Mouse (Mus musculus): ENCODE results near the gene Arih2.

Arih2 gene

DNA sequence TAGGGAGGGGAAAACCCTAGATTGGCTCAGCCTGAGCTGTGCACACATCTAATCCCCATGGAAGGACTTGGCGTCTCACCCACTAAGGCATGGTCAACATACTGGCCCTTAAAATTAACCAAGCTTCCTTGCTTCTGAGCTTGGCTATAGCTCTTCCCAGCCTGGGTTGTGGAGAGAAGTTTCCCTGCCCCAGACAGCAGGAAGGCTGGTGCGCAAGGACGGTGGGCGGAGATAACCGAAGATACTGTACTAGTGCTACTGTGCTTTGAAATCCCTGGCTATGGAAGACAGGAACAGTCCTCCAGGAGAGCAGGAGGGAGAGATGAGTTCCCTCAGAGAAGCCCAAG, 69.9 kb downstream of the Arih2 start:
- DNase-seq (ENCODE audit: low spot score in 2 of 2): no peak

DNA sequence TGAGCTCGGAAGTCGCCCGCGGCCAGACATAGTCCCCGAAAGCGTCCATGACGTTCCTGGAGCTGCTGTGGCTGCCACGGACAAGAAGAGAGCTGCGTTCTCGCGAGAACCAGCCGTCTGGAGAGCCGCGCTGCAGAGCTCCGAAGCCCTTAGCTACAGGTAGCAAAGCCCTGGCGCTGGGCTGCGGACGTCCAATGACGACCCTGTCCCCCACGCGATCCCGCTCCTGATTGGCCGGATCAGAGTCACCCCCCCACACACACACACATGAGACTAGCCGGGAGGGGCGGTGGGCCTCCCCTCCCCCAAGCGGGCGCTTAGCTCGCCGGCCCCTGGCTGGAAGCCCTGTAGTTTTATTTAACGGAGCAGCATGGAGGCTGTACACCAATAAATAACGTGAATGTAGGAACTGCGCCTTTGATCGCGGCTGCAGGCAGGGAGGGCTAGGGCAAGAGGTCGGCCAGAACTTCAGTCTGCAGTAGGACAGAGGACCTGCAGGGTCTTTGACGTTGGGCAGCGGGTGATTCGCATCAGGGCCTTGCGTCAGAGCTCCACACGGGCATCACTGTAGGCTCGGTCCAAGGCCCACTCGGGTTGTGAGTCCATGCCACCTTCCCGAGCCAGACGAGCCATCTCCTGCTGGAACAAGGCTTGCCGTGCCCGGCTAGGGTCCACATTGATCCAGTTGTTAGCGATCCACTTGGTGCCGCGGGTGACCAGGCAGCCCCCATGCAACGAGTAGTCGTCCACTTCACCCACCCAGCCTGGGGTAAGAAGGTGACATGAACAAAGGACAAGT, 70.4 kb downstream of the Arih2 start, which contains the start of gene Wdr6:
Gene Wdr6 (minus strand): TSS at position 195 of the 799 bp plus-strand sequence.
- DNase-seq (ENCODE audit: low spot score in 2 of 2): peak; percentile 85 to 91

DNA sequence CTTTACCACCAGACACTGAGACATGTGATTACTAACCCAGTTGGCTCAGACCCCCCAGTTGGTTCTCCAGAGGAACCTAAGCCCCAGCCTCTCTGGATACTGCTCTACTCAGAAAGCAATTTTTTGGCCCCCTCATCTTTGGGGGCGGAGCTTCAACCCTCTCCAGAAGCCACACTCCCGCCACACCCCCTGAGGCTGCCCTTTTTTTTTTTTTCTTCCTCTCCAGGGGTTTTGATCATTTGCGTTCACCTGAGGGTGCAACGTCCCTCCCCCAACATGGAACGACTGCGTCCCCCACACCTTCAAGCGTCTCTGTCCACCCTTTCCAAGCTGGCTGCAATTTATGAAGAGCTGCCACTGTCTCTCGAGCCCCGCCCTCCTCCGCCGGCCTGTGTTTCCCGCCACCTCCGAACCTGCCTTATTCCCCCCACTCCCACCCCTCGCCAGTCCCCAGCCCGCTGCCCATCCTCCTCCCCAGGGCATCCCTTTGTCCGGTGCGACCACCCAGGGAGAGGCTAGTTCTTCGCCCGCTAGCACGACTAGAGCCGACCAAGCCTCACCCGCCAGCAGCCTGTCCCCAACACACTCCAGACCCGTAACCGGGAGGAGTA, 71.1 kb downstream of the Arih2 start:
- no peak for DNase-seq (ENCODE audit: low spot score in 2 of 2)

DNA sequence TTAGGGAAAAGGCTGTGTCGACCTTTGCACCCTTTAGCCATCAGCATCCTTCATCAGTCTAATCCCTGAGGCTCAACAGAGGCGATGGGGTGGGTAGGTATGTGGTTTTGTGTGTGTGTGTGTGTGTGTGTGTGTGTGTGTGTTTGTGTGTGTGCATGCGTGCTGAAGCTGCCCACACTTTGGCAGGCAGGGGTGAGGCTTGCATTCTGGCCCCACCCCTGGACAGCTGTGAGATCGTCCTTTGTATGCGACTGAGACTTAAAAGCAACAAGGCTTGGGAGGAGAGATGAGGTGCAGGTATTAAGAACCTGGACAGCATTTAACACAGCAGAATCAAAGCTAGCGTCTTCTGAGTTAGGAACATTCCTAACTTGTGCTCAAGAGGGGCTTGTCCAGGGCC, 72.2 kb downstream of the Arih2 start:
- DNase-seq (ENCODE audit: low spot score in 2 of 2): no peak

DNA sequence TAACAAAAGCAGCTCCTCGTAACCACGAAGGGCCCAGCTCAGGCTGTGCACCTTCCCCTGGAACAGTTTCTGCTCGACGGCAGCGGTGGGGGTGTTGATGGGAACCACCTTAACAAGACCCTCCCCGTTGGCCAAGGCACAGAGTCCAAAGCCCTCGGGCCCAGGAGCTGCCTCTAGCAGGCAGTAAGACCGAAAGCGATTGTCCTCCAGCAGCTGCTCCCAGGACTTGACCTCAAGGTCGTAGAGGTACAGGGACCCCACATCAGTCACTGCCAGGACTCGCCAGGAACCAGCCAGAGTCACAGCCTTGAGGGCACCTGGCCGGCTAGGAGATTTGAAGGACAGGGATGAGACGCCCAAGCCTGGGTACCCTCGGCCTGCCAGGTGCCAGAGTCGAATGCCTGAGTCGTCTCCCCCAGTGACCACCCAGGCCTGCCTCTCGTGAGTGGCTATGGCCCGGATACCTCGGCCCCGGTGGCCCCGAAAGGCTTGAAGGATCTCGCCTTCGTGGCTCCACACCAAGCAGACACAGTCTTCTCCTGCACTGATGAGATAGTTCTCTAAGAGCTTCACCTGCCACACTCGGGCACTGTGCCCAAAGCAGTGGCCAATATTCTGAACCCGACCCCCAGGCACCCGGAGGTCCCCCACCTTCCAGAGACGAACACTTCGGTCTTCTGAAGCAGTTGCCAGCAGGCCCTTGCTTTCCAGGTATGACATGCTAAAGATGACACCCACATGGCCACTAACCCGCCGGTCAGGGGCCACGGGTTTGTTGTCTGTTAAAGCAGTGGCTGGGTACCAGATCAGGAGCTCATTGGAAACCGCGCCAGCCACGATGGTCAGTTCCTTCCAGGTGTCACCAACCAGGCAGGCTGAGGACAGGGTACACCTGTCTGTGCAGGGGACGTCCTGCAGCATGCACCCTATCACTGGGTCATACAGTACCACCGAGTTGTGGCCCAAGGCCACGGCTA, 73.6 kb downstream of the Arih2 start:
- DNase-seq (ENCODE audit: low spot score in 2 of 2): no peak

DNA sequence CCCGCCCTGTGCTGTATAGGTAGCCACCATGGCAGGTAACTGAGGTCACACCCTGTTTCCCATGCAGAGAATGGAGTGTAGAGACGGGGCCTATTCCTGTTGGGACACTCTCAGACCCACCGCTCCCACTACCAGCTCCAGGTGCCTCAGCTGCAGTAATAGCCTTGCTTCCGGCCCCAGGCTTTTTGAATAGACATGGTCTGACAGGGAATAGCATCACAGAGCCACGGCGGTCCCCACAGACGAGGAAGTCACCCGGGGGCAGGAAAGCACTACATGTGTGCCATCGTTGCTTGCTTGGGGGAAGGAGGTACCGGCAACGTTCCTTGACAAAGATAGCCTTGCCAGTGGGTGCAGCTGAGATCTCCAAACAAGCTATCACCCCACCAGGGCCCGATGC, 74.3 kb downstream of the Arih2 start:
- no peak for DNase-seq (ENCODE audit: low spot score in 2 of 2)

DNA sequence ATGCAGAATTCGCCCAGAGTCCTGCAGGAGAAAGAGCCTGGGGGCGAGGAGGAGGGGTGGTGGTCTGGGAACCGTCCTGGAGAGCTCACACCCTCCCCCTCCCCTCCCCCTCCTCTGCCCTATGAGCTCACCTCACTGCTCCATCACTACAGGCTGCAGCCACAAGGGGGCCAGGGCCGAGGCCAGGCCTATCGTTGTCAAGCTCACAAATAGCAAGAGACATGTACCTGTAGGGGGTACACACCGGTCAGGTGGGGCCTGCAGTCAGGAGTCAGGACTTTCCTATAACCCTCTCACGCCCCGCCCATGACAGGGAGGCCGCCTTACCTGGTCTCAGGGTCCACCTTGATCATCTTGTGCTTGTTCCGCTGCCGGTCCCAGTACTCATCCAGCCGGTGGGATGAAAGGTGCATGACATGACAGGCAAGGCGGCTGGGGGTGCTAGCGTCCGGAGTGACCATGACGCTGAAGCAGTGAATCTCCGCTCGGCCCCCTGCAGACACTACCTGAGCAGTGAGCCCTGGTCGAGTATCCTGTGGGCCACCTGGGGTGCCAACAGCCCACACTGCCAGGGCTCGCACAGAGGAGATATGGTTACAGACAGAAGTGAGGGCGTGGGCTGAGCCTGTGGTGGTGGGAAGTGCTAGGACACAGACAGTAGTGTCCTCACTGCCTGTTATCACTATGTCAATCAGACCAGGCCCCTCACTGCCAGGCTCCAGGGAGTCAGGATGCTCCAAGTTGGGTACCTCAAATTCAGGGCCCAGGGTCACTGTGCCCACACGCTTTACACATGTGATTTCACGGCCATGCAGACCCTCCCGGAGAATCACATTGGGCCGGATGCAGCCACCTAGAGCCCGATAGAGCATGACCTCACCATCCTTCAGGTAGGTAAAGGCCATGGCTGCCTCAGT, 75.2 kb downstream of the Arih2 start:
- peak in 1 of 2 experiments; percentile 71 for DNase-seq (ENCODE audit: low spot score in 2 of 2)

DNA sequence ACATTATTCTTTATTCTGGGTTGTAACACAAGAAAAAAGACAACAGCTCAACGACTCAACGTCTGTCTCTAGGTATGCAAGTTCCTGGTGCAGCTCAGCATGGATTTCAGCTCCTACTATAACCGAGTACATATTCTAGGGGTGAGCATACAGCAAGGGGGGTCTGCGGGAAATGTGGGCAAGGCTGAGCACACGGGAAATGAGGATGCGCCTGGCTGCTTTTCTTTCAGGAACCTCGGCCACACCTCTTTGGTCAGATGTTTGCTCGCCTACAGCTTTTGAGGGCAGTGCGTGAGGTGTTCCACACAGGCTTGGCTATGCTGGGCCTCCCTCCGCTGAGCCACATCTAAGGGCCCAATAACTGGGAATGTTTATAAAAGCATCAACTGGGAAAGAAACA, 76.9 kb downstream of the Arih2 start:
- DNase-seq (ENCODE audit: low spot score in 2 of 2): no peak

DNA sequence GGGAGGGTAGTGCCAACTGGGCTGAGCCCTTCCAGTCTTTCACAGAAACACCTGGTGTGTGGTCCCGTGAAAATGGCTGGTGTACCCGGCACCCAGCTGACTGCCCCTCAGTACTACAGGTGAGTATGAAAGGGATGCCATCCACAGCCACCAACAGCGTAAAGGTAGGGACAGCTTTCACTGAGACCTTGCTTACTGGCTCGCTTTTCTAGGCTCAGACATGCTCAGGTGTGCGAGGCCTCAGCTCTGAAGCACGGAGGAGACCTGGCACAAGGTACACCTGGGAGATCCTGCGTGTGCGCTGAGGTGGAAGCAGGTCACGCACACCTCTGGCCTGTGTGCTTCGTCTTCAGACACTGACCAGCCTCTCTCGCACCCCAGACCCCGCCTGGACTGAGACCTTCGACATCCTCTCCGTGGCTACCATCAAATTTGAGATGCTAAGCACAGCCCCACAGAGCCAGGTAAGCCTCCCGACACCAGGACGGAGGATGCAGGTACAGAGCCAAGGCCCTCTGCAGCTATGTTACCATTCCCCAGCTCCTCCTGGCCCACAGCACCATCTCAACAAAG, 77.7 kb downstream of the Arih2 start:
- no peak for DNase-seq (ENCODE audit: low spot score in 2 of 2)

DNA sequence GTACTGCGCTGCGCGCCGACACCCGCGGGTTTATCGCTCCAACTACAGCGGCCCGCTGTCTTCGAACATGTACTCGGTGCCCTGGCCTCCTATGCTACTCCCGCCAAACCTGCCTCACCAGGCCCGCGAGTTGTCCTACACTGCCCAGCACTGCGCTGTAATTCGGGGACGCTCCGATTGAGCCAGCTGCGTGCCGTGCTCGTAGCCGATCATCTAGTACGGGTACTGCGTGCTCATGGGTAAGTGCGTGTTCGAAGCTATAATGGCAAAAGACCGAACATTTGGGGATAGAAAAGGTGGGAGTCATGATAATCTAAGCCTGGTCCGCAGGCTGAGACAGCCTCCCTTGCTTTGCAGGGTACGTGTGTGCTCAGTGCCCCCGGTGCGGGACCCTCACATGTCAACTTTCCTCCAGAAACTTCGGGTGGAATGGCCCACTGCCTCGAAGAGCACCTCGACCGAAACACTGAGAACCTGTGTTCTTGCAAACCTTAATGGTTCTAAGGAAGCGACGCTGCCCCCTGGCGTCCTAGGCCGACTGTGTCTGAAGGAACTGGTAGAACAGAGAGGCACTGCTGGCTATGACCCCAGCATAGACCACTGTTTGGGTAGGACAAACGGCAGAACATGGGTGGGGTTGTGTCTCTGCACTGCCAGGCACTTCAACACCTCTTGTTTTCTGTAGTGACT, 78.8 kb downstream of the Arih2 start:
- DNase-seq (ENCODE audit: low spot score in 2 of 2): peak; percentile 73 to 85

DNA sequence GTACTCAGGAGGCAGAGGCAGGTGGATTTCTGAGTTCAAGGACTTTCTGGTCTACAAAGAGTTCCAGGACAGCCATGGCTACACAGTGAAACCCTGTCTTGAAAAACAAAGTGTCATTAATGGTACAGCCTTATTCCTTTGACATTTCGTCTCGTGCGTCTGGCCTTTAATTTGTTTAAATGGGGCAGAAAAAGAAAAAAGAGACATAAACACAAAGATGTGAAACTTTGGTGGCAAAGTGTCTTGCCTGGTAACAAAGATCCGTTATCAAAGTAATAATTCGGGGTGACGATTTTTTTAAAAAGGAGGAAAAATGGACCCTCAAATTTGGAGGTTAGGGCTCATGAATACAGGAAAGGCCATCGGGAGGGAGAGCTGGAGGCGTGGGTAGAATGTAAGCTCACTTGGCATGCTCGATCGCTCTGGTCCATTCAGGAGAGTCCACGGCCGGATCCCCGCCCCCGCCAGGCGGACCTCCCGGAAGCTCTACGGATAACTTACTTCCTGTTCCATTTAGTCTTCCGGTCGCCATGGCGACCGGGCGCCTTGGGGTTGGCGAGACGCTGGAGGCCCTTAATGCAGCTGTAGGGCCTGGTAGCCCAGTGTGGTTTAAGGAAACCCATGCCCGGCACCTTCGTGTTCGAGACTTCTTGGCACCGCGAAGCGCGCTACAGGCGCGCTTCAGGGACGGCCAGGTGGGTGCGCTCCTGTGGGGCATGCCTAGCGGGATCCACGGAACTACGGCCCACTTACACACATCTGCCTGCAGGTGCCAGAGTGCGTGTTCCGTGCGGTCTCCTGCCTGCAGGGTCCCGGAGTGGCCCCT, 79.6 kb downstream of the Arih2 start, which contains the start of gene Dalrd3:
Gene Dalrd3 (plus strand): TSS at position 506 of the 826 bp plus-strand sequence.
- peak; percentile 83 to 88 for DNase-seq (ENCODE audit: low spot score in 2 of 2)

DNA sequence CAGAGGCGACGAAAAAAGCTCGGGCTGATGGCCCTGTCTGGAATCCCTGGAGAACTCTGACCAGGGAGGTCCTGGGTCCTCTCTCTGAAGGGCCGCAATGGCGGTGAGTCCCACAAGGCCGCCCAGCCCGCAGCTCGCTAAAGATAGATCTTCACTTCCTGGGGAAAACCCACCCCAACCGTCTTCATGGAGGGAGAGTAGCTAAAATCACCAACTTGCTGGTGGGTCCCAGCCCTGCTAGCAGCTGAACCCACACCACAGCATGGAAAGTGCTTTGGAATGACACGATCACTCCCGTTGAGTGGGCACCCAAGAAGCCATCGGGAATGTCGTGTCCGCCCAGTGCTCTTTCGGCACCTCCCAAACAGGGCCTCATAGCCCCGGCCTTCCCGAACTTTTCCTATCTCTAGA, 80.7 kb downstream of the Arih2 start:
- DNase-seq (ENCODE audit: low spot score in 2 of 2): no peak

DNA sequence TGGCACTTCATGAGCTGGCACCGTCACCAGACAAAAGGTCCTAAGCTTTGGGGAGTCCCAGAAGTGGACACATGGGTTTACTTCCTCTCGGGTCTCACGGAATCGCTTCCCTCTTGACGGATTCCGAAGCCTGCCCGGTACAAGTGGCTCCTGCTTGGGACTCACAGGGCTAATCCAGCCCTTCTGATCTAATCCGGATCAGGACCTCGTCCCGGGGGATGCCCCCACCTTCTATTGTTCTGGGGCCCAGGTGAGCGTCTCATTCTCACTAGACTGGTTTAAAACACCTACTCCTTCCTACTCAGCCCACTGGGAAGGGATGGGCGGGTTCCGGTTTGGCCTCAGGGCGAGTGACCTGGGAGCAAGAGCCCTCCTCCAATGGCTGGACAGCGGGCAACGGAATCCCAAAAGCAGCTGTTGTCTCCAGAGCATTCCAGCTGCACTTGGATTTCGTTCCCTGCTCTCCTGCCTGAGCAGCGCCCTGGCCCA, 81.2 kb downstream of the Arih2 start:
- no peak for DNase-seq (ENCODE audit: low spot score in 2 of 2)

DNA sequence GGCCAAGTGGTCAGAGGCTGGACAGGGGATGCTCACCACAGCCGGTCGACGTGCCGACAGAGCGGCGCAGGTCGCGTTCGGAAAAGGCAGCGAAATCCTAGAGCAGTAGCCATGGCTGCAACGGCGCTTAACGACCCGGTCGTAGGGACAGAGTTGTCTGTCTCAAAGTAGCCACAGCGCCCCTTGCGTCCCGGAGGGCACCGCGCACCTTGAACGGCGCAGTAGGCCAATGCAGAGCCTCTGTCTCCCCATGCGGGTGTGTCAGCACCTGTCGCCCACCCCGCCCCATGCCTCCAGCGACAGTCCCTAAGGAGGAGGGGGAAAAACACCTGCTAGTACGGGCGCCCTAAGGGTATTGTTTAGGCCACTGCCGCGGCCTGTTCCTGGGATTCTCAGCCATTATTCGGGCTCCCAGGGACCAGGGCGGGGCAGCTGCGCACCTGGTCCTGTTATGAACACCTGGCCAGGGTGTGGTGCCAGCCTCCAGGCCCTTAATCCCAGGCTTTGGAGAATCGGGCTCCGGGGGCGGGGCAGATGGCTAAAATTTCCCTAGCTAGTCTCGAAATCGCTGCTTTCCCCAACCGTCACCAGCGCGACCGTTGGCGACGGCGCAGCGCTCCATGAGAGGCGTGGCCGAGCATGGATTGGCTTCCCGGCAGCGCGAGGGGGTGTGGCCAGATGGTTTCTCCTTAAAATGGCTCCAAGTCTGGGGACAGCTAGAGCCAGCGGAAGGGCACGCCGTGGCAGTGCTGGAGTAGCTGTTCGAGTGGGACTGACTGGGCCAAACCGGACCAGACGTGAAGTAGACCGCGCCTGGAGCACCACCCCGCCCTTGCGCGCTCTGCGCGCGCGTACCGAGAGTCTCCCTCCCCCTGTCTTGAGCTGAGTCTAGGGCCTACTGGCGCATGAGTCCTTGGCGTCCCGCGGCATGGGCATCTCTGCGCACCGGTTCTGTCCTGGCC, 82.1 kb downstream of the Arih2 start, which contains the start of gene Ndufaf3:
Gene Ndufaf3 (minus strand): TSS at position 620 of the 962 bp plus-strand sequence.
- peak; percentile 91 to 94 for DNase-seq (ENCODE audit: low spot score in 2 of 2)

DNA sequence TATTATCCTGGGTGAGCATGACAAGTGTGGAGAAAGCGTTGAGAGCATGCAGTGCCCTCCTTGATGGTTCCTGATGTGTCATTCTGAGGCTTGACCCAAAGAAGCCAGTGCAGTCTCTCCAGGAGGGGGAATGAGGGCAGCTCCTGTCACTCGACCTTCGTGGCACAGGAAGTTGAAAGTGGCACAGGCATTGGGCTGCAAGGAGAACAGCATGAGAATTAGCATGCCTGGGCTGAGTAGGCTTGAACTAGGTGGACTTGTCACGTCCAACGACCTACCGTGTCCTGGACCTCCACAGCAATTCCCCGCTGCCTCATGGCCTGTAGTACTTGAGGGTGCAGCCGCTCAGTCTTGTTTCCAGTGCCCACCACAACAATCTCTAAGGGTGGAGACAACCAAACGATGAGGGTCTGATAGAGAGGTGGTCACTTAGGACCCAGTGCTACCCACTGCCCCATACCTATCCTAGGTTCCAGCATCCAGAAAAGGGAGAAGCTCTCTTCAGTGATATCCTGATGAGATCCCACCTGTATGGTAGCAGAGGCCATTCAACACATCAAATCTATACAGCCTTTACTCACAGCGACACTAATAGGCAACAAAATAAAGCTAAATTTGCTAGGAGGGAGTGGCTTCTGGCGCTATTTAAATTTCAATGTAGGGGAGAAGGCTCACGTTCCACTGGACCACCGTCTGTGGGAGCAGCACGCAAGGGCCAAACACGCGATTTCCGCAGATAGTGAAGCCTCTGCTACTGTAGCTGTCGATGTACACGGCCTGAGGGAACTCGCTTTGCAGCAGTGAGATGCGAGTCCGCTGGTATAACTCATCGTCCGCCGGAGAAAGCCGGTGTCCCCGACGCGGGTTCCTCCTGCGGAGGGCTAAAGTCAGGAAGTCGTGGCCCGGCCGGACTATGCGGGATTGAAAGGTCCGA, 83.0 kb downstream of the Arih2 start:
- DNase-seq (ENCODE audit: low spot score in 2 of 2): no peak

DNA sequence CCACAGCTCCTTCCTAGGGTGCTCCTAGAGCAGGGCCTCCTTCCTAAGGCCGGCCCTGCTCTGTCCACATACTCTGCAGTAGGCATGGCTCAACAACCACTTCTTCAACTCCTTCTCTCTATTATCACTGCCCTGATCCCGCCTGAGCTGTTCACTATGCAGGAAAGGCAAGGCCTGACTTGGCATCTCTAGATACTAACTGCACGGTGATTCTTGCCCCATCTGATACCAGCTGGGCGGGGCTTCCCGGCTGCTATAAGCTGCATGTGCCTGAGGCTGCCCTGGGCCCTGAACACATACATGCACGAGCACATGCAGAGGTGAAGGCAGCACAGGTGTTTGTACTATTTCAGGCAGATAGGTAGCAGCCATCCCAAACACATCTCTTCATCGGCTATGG, 85.1 kb downstream of the Arih2 start:
- no peak for DNase-seq (ENCODE audit: low spot score in 2 of 2)

DNA sequence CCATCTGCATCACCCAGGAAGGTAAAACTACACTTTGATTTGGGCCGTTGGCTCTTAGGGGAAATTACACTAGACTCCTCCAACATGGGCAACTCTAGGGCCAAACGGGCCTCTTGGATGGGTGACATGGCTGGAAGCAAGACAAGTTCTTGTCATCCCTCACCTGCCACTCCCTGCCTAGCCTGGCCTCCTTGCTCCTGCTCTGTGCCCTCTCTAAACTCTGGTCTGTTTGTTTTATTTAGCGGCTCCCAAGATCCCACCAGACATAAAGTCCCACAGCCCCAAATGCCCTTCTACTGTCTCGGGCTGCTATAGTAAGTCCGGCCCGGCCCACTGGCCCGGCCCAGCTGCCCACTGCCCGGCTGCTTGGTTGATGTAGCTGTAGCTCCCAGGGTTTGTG, 85.5 kb downstream of the Arih2 start:
- no peak for DNase-seq (ENCODE audit: low spot score in 2 of 2)
